Mouse (Mus musculus) CH12F3 (cell line): ENCODE measurements around the gene Drd3.

ENCODE experiments used
- in situ Hi-C: fragments of 300-500 bp; cut with MboI; formaldehyde crosslinking; loops from 2 replicates; pipeline ENCODE4 v1.14.3; 2020; ENCODE audit warnings: low sequenced_read_pairs

Drd3 gene

DNA sequence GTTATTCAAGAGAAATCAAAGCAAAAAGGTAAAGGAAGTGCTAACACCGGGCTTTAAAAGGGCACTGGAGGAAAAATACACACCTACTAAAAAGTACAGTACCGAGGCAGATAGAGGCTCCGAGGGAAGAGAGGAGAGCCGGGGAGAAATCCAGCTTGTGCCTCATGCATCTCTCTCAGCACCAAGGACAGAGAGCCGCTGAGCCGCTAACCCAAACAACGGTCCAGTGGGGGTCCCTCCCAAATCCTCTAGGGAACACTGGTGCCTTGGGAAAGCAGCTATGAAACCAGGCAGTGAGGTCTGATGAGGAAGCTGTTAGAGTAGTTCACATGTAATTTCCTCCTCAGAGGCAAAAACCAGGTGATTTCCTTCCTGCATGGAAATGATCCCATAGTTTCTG is at the start of gene Drd3:
TSS of gene Drd3 (plus strand) at position 276 of the 400 bp plus-strand sequence.
- in situ Hi-C loops = no loop called here

DNA sequence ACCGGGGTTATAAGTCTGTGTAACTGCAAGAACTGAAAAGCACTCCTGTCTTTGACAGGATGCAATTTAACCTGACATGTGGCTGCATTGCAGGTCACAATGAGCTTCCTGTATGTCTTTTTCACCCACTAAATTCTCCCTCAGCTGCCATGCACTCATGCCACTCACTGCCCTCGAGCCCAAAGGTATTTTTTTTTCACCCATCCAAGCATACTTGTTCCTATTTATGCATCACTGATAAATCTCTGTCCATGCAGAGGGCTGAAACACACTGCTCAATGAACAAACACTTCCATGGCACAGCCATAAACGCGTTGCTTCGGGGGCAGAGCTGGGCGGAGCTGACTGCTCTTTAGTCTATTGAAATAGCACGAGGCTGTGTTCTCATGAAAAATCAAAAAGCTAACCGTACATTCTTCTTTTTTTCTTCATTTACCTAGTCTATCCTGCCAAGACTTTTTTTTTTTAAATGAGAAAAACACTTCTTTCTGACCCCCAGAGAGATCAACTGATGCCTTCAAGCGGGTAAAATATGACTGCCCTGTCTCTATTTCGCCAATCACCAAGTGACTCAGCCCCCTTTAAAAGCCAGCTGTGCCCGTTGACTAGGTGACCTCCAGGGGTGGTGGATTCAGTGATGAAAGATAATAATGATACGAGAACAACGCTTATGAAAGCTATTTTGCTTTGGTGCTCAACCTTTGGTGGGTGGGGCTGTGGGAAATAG is 45.3 kb upstream of the Drd3 start:
- in situ Hi-C loops = no loop called here

DNA sequence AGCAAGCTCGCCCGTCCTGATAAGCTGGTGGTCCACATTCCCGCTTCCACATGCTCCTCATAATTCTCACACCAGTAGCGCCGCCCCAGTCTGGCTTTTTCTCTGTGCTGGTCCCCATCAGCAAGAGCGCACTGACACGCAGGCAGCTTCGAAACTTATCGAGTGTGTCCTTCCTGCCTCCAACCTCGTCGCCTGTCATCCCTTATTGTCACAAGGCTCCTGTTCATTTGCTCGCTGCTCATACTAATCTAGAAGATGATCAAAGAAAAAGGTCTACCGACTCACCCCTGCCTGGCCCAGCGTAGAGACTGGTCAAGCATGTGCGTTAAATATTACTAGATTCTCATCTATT is 44.8 kb upstream of the Drd3 start:
- in situ Hi-C loops = no loop called here

DNA sequence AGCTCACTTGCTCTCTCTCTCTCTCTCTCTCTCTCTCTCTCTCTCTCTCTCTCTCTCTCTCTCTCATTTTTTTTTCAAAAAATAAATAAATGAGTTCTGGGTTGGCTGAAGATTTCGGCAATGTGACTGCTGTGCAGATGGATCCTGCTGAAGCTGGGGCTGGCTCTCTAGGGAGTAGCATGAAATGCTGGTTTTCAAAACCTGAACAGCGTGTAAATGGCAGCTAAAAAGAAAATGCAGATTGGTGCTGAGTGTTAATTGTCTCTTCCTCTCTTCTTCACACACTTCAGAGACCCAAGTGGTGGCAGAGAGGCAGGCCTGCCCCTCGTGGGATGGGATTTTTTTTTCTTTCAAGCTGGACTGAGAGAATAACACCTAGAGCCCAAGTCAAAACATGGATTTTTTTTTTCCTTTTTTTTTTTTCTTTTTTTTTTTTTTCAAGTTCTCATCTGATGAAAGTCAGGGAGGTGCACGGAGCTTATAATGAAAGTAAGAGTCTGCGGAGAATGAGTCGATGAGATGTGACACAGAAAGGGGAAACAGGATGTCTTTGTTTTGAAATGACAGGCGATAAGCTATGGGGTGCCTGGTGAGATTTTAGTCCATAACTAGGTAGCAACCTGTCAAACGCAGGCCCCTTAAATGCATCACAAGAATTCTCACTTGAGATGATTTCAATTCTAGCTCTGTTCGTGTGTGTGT is 44.2 kb upstream of the Drd3 start:
- in situ Hi-C loops = no loop called here

DNA sequence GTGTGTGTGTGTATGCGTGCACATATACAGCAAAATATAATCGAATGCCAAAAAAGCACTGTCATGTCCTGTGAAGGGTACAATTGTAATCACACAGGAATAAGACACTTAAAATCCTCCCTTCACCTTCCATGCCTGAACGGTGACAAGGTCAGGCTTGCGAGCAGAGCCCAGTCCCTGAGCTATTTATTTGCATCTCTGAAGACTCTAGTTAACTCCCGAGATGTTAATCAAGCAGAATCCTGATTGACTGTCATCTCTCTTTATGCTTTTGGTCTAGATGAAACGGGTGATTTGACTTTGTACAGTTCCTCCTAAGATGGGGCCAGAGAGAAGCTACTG is 43.7 kb upstream of the Drd3 start:
- in situ Hi-C loops = no loop called here

DNA sequence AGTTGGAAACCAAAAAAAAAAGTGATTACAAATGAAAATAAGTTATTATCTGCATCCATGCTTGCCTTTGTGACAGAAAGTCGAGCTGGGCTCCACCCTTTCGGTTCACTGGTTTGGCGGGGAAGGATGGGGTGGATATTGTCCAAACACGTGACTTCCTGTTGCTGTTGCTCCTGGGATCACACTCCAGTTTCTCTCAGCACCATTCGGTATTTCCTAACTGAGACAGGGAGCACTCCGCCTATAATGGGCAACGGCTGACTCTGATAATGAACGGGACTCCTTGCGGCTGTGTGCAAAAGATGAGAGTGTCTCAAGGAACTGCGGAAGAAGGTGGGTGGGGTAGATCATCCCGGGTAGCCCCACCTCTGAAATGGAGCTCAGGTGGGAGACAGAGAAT is 43.2 kb upstream of the Drd3 start:
- in situ Hi-C loops = no loop called here

DNA sequence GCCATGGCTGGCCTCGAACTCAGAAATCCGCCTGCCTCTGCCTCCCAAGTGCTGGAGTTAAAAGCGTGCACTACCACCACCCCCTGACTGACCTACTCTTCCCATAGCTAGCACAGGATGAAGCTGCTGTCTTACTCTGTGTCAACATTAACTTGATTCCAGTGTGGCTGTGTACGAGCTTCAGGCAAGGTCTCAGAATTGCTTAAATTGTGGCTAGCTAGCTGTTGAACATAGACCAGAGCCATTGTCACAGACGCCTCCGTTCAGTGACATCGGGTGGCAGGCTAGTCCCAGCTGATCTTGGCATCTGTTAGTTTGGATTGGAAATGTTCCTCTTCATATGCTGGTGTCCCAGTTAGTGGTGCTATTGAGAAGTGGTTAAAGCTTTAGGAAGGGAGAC is 42.5 kb upstream of the Drd3 start:
- in situ Hi-C loops = no loop called here

DNA sequence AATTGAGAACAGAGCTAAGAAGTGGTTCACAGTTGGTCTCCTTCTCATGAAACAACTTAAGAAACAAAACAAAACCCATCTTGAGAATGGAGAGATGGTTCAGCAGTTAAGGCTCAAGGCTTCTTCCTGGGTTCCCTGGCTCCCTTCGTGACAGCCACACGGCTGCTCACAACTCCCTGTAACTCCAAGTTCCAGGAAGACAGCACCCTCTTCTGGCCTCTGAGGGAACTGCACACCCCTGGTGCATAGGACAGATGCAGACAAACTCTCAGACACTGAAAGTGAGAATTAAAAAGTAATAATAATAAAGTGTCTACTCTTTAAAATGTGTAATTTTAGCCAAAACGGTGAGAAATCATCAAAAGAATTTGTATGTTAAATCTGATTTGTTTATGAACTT is 29.4 kb upstream of the Drd3 start:
- in situ Hi-C loops = no loop called here

DNA sequence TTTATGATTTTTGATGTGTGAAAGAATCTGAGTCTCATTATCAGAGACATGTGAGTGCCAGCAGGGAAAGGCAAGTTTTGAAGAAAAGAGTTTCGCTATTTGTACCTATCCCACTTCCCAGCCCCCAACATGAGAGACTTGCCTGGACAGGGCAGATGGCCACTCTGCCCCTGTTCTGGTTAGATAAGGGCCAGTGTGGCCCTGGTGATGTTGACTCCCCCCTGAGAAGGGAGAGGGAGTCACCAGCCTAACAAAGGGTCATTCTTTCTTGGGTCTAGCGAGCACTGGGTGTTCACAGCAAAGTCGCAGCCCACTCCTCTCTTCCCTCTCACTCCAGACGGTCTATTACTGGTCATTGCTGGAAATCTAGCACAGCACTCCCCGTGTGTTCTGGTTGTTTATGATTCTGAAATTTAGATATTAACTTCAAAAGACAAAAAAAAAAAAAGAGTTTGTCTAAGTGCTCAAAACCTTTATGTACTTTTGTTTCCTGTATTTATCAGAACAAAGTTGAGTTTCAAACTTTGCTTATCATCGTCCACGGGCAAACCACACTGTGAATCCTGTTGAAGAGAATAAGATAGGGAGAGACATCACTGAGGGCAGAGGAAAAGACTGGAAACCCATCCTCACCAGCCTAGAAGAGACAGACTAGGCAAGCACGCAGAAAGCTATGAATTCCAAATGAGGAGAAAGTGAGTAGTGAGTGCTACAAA is 24.2 kb upstream of the Drd3 start:
- in situ Hi-C loops = no loop called here

DNA sequence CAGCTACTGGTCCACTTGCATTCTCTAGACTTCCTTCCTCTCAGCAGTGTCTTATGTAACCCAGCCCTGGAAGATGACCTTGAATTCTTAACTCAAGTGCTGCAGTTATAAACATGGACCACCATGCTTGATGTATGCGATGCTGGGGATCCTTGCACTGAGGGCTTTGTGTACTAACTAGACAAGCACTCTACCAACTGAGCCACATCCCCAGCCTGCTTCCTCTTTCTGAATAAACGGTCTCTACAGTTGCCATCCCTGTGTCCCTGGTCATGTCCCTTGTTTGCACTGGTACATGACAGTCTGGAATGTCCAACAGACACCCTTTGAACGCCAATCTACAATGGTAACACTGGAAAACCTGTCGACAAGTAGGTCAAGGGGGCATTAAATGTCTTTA is 23.5 kb upstream of the Drd3 start:
- in situ Hi-C loops = no loop called here

DNA sequence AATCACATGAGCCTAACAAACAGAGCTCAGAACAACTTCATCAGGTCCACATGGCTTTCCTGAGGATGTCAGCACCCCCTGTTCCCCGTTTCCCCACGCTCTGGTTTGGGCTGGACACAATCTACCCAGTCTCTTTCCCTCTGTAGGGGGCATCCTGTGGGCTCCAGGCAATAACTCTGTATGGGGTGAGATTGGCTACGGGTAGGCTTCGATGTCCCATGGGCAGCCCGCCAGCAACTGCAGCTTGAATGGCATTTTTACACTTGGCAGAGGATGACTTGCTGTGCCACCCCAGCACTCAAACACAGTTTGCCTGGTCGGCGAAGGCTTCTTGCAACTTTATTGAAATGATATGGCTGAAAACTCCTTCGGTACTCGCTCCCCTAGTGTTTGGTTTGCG is 21.3 kb upstream of the Drd3 start:
- in situ Hi-C loops = no loop called here

DNA sequence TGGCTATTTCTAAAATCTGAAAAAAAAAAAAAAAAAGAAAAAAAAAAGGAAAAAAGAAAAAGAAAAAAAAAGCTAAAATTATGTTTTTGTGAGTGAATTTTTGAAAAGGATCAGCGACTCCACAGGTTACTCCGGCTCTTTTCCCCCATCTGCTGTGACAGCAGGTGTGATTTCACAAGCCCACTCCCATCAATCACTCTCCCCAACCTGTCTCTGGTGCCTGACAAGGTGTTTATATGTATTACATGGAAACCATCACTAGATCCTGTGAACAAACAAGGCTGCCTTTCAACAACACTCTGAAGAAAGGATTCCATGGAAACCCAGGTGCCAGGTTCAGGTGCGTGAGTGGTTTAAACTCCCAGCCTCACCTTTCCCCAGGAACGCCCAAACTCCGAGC is 20.9 kb upstream of the Drd3 start:
- in situ Hi-C loops = no loop called here

DNA sequence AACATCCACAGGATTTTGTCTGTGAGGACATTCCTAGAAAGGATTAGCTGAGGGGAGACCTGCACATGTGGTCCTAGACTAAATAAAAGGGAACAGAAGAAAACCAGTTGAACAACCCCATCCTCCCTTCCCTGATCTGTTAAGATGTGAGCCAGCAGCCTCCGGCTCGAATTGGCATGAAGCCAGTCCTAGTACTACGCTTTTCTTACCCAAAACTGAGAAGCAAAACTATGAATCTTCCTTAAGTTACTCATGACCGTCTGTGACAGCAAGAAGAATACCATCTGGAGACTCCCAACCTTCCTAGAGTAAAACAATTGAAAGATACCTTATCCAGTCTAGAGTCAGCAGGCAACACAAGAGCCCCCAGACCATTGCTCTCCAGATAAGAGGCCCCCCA is 15.9 kb upstream of the Drd3 start:
- in situ Hi-C loops = no loop called here

DNA sequence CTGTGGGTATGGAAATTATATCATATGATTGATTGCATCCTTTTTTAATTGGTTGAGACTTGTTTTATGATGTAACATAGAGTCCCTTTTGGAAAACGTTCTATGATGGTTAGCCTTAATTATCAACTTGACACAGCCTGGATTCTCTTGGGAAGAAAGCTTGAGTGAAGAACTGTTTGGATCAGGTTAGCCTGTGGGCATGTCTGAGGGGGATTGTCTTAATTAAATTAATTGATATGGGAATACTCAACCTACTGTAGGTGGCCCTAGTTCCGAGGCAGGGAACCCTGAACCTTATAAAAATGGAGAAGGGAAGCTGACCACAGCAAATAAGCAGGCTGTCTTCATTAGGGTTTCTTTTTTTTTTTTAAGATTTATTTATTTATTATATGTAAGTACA is 12.9 kb upstream of the Drd3 start:
- in situ Hi-C loops = no loop called here

DNA sequence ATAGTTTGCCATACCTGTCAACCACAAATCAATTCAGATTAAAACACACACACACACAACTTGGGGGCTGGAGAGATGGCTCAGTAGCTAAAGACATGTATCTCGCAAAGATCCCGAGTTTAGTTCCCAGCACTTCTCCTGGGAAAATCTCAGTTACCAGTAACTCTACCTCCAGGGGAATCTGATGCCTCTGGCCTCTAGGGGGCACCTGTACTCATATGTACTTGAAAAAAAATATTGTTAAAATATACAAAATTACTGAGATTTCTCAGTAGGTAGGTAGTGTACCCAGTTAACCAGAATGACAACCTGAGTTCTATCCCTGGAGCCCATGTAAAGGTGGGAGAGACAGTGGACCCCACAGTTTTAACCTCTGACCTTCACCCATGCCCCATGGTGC is 5.4 kb upstream of the Drd3 start:
- in situ Hi-C loops = no loop called here

DNA sequence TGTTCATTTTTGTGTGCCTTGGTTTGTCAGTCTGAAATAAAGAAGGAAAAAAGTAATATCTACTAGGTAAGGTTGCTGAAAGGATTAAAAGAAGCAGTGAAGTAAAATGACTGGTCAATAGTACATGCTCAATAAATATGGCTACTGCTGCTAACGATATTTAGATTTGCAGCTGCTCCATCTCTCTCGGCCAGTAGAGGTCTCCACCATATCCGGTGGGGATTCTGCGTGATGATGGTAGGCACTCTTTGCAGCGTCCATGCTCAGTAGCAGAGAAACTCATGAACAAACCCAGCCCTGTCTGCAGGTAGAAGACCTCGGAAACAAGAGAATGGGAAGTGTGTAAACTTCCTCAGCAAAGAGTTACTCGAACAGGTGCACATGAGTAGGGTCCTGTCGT is 926 bp upstream of the Drd3 start:
- in situ Hi-C loops = no loop called here

DNA sequence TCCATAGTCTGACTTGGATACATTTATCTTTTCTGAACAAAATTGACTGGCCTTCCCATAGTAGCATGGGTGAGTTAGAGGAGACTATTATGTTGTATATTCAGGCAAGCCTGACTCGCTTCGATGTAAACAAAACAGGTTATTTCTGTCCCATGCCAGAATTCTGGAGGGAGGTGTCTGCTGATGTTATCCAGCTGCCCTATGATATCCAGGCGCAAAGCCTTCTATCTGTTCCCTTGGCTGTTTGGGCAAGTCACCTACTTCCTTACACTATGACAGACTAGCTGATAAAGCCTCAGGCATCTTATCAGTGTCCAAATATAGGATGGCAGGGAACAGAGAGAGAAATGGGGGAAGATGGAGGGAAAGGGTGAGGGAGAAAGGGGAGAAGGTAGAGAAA is 18.5 kb downstream of the Drd3 start:
- in situ Hi-C loops = no loop called here

DNA sequence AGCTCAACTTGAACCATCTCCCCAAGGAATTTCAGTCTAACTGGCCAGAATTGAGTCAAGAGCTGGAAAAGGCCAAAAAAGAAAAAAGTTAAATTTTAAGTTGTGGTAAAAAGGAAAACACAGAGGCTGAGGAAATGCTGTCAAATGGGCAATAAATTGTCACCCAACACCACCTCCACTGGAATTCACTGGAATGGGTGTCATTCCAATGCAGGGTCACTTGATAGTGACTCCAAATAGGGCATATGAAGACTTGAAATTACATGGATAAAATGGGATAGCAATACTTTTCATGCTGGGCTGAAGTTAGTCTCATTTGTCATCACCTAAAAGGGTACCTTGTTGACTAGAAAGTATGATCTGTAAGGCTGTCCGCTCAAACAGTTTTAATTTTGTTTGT is 18.9 kb downstream of the Drd3 start:
- in situ Hi-C loops = no loop called here

DNA sequence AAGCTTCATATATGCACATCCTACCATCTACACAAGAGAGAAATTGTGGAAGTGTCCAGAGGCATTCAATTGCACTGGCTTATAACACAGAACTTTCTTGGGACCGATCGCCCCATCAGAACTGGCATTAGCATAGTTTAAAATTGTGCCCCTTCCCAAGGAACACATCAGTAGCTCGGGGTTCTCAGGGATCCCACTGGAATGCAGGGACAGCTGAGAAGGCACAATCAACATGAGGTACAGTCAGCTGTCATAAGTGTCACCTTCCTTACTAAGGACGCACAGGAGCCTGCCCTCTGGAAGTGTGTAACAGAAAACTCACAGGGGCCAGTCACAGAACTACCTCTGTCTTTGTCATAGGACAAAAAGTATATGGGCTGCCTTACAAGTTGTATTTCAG is 19.7 kb downstream of the Drd3 start:
- in situ Hi-C loops = no loop called here

DNA sequence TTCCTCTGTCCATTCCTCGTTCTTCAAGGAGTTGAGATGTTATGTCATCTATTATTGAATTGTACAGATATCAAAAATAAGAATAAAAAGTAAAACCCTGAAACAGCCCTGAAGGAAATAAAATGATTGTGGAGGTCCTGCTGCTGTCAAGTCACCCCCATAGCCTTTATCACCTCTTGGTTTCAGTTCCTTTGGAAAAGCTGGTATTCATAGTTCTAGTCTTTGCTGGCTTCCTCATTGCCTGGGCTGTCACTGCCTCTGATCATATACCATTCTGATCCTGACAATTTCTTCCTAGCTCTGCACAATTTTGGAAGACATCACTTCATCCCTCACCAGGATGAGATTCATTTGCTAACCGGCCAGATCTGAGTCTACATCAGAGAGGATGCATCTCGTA is 23.1 kb downstream of the Drd3 start:
- in situ Hi-C loops = no loop called here

DNA sequence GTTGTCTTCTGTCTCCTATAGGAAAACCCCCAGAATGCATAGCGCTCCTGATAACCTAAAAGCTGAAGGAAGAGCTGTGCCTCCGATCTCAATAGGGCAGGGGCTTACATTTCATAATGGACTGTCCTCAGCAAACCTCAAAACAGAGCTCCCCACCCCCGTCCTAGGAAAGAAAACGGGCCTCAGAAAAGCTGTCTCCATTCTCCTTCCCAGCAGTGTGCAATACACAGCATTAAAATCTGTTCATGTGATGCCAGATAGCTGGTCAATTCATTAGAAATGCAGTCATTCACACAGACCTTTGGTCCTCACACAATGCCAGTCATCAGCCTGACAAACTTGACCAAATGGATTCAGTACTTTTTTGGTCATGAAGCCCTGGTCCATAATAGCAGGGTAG is 45.7 kb downstream of the Drd3 start:
- in situ Hi-C loops = no loop called here

DNA sequence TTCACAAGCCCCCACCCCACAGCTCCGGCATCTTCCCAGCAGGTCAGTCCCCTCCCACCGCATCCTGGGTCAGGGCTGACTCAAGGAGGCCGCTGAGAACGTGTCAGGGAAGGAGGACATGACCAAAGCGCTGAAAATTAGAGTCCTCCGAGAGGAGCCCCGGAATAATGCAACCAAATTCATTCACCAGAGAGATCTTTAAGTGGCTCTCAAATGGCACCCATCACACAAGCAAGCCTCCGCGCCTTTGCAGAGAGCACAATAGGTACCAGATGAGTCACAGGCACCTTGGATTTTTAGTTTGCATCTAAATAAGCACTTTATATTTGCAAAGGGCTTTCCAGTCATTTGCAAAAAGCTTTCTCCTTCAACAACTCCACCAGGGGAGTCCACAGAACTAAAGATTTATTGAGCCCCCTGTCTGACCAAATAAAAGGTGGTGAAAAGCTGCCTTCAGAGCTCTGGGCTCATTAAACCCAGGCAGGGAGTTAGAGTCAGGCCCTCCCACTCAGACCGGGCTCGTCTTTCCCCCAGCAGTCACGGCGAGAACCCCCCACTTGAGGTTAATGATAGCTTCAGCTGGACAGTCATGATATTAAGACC is 46.4 kb downstream of the Drd3 start:
- in situ Hi-C loops = no loop called here
